Mouse (Mus musculus) hindbrain, postnatal 0 days (tissue): Measurements from ENCODE around the gene Net1. TPM values are rescaled to one million over a fixed set of nuclear protein-coding genes. Genes with fewer than 3 reads are reported as not detected.

Experiments
- ATAC-seq: fragments of 200-750 bp; cut with Nextera tagmentation; 2 replicates; pipeline ENCODE4 v1.8.0; 2017; ENCODE audit warnings: mild to moderate bottlenecking, moderate TSS enrichment, moderate library complexity
- DNase-seq: peaks from one replicate; pipeline ENCODE4 v3.0.0-alpha.2; 2015; ENCODE audit warnings: low spot score
- H3K27ac ChIP-seq: fragments of 300-500 bp; sonication (generic); 2 replicates; pipeline ENCODE4 v1.5.1; 2014; ENCODE audit warnings: mild to moderate bottlenecking
- H3K27me3 ChIP-seq: fragments of 300-500 bp; sonication (generic); 2 replicates; pipeline ENCODE4 v1.6.1; 2014; ENCODE audit warnings: low read length, mixed read lengths; ENCODE audit not compliant: insufficient read depth
- H3K36me3 ChIP-seq: fragments of 300-500 bp; sonication (generic); 2 replicates; pipeline ENCODE4 v1.6.1; 2014; ENCODE audit warnings: low read length, mixed read lengths; ENCODE audit not compliant: insufficient read depth
- H3K4me1 ChIP-seq: fragments of 300-500 bp; sonication (generic); 2 replicates; pipeline ENCODE4 v1.6.1; 2014; ENCODE audit warnings: antibody characterized with exemption, low read length, mixed read lengths; ENCODE audit not compliant: insufficient read depth
- H3K4me2 ChIP-seq: fragments of 300-500 bp; sonication (generic); 2 replicates; pipeline ENCODE4 v1.6.1; 2014; ENCODE audit warnings: low read depth, mild to moderate bottlenecking, low read length, moderate library complexity, mixed read lengths
- H3K4me3 ChIP-seq: fragments of 300-500 bp; sonication (generic); 2 replicates; pipeline ENCODE4 v1.5.1; 2014; ENCODE audit warnings: low read length
- H3K9ac ChIP-seq: fragments of 300-500 bp; sonication (generic); replicated peaks from 2 replicates; pipeline ENCODE4 v1.6.1; 2014; ENCODE audit warnings: mild to moderate bottlenecking, low read length, moderate library complexity, mixed read lengths
- H3K9me3 ChIP-seq: fragments of 300-500 bp; sonication (generic); 2 replicates; pipeline ENCODE4 v1.6.1; 2016; ENCODE audit warnings: low read length, mixed read lengths
- CTCF ChIP-seq: IDR thresholded peaks from 2 replicates; pipeline ENCODE4 v1.5.1; 2016; ENCODE audit warnings: antibody characterized with exemption, control low read depth, low read depth
- WGBS: fragments of 180-500 bp; shearing (Covaris S2); extraction: QIAGEN DNeasy Blood & Tissue Kit; methylation state at CpG from one replicate; pipeline ENCODE4 v1.1.7; 2014; 5-methylcytosine and 5-hydroxymethylcytosine counted together
- polyA plus RNA-seq: library from polyadenylated mRNA; unstranded; fragments of >200 nt; fragmentation: Nextera tagmentation; extraction: Ambion mirVana; gene quantifications from 2 replicates; pipeline ENCODE4 v1.2.1, GENCODE M21; 2015
- total RNA-seq: library from RNA; depleted of rRNA; stranded (reverse); fragments of >200 nt; gene quantifications from 2 replicates; pipeline ENCODE4 v1.2.3, GENCODE M21; 2014

Net1 gene
- total and polyA plus RNA-seq, 2 experiments from 2014 or later: 12.1 to 12.7 TPM

DNA sequence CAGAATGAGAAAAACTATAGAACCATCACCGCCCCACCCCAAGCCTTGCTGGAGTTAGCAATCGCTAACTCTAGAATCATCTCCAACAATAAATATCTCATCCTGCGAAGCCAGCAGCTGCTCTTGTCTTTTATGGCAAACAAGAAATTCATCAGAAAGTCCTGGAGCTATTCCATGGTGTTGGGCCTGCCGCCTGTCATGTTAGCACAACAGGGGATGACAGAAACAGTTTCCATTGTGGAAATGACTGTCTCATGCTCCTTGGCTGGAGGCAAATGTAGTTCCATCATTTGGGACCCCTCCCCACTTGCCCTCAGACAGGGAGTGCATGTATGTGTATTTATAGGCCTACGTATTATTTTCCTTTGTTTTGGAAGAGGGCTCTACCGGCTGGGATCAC, 41.6 kb downstream of the Net1 start:
- TF ChIP-seq CTCF: no peak
- DNase-seq: peak; percentile 4
- Histone ChIP-seq H3K36me3 (no peaks in the 10 kb centered on the region), H3K4me2 (no peak overlapping the region), H3K9ac (no peak overlapping the region), H3K4me3 (no peak overlapping the region), H3K27me3 (no peaks in the 10 kb centered on the region), H3K9me3 (no peaks in the 10 kb centered on the region), H3K27ac (no peak overlapping the region), H3K4me1 (no peaks in the 10 kb centered on the region)
- 62% methylated on average over 6 of the region's 6 CpGs for WGBS
- 0 out of 2 replicates have a peak, but pooled peaks have one; percentile 28 for ATAC-seq

DNA sequence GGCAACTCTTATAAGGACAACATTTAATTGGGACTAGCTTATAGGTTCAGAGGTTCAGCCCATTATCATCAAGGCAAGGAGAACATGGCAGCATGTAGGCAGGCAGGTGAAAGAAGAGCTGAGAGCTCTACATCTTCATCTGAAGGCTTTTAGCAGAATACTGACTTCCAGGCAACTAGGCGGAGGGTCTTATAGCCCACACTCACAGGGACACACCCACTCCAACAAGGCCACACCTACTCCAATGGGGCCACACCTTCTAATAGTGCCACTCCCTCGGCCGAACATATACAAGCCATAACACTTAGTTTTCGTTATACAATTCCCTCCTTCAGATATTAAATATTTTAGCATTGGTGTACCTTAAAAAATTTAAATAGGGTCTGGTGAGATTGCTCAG, 45.2 kb downstream of the Net1 start:
- no peak for TF ChIP-seq CTCF
- H3K9me3 ChIP-seq: no peaks in the 10 kb centered on the region
- H3K4me2 ChIP-seq: no peak overlapping the region
- H3K36me3 ChIP-seq: no peaks in the 10 kb centered on the region
- no peak overlapping the region for H3K9ac ChIP-seq
- DNase-seq (no peak), ATAC-seq (no peak)
- H3K4me1 ChIP-seq: no peaks in the 10 kb centered on the region
- WGBS: 96% methylated on average over 4 of the region's 4 CpGs
- H3K4me3 ChIP-seq: no peak overlapping the region
- no peak overlapping the region for H3K27ac ChIP-seq
- H3K27me3 ChIP-seq: no peaks in the 10 kb centered on the region

DNA sequence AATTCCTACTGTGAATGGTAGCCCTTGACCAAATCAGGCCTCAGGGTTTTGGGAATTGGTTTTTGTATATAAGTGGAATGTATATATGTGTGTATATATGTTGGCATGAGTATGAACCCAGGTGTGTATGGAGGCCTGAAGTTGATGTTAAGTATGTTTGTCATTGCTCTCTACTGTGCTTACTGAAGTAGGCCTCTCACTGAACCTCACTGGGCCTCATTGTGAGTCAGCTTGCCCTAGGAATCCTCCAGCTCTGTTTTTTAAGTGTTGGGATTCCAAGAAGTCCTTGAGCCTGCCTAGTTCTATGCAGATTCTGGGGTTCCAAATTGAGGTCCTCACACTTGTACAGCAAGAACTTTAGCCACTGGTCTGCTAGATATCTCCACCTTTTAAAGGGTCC, 48.1 kb downstream of the Net1 start:
- H3K9me3 ChIP-seq: no peaks in the 10 kb centered on the region
- DNase-seq (no peak), ATAC-seq (no peak)
- H3K4me3 ChIP-seq: no peak overlapping the region
- H3K27me3 ChIP-seq: no peaks in the 10 kb centered on the region
- no peaks in the 10 kb centered on the region for H3K4me1 ChIP-seq
- no peaks in the 10 kb centered on the region for H3K36me3 ChIP-seq
- no peak overlapping the region for H3K4me2 ChIP-seq
- no peak overlapping the region for H3K27ac ChIP-seq
- H3K9ac ChIP-seq: no peak overlapping the region
- TF ChIP-seq CTCF: no peak

GRCm38 (mm10) chr13:3867158-3867557, 50.9 kb downstream of the Net1 start:
- no peak for TF ChIP-seq CTCF
- 86% methylated on average over 6 of the region's 6 CpGs for WGBS

GRCm38 (mm10) chr13:3866355-3867052, 51.5 kb downstream of the Net1 start:
- ATAC-seq (no peak), DNase-seq (no peak)
- Histone ChIP-seq H3K27ac (no peak overlapping the region), H3K4me3 (no peak overlapping the region), H3K9ac (no peak overlapping the region), H3K36me3 (no peaks in the 10 kb centered on the region), H3K4me1 (no peaks in the 10 kb centered on the region), H3K9me3 (no peaks in the 10 kb centered on the region), H3K4me2 (no peak overlapping the region), H3K27me3 (no peaks in the 10 kb centered on the region)
- WGBS: 81% methylated on average over 8 of the region's 8 CpGs
- no peak for TF ChIP-seq CTCF

More at GRCm38 (mm10) chr13:3867158-3867557, 50.9 kb downstream of the Net1 start:
- DNase-seq (no peak), ATAC-seq (no peak)
- H3K27me3 ChIP-seq: no peaks in the 10 kb centered on the region
- H3K4me2 ChIP-seq: no peak overlapping the region
- H3K36me3 ChIP-seq: no peaks in the 10 kb centered on the region
- H3K4me1 ChIP-seq: no peaks in the 10 kb centered on the region
- H3K9me3 ChIP-seq: no peaks in the 10 kb centered on the region
- no peak overlapping the region for H3K27ac ChIP-seq
- H3K4me3 ChIP-seq: no peak overlapping the region
- no peak overlapping the region for H3K9ac ChIP-seq

GRCm38 (mm10) chr13:3865648-3866354, 52.2 kb downstream of the Net1 start:
- H3K4me1 ChIP-seq: no peaks in the 10 kb centered on the region
- WGBS: 88% methylated on average over 14 of the region's 14 CpGs
- no peak overlapping the region for H3K4me2 ChIP-seq
- no peaks in the 10 kb centered on the region for H3K27me3 ChIP-seq
- no peaks in the 10 kb centered on the region for H3K36me3 ChIP-seq
- no peak overlapping the region for H3K4me3 ChIP-seq
- no peak overlapping the region for H3K9ac ChIP-seq
- no peaks in the 10 kb centered on the region for H3K9me3 ChIP-seq
- H3K27ac ChIP-seq: no peak overlapping the region
- no peak for TF ChIP-seq CTCF
- DNase-seq (no peak), ATAC-seq (no peak)
